Mouse (Mus musculus): ENCODE measurements around the gene Actn2.
A peak's percentile ranks its signal among the peaks of the same experiment; 100 is the strongest.

DNA sequence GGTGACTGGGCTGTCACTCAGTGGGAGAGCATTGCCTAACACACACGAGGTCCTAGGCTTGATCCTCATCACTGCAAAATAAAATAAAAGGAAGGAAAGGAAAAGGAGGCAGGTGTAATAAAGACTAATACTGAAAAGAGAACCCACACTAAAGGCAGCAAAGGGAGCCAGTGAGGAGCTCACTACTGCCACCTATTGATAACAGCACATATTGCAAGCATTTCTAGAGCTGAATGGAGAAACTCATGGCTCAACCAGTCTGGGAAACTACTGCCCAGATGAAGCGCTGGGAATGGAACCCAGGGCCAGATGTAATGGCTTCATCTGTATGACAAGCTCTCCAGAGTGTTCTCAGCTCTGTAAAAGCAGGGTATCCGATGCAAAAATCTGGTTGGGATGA lies 67.6 kb downstream of the Actn2 start:
- TF ChIP-seq CTCF (IDR thresholded peaks at IDR 0.05; ENCODE audit: low read depth) (peak; percentile 81), EP300 (IDR thresholded peaks at IDR 0.05; ENCODE audit: low read depth) (no peak)
